Mouse (Mus musculus) ES-E14 (cell line): ENCODE measurements around the gene Sirt4. TPM values are rescaled to one million over a fixed set of nuclear protein-coding genes. Genes with fewer than 3 reads are reported as not detected.
"Not testable (repeated sequence)": the region's sequence is repeated elsewhere in the genome, so short reads cannot be mapped to it uniquely, and the experiment has no call there.

Experiments used
- DNase-seq: peaks from one replicate; pipeline ENCODE4 v3.0.0-alpha.2; 2013; ENCODE audit warnings: low read depth, low spot score
- H3K27ac ChIP-seq: 2 replicates; pipeline ENCODE4 v1.5.1; 2012; ENCODE audit warnings: low read depth, mild to moderate bottlenecking, low read length, moderate library complexity, mixed read lengths; ENCODE audit not compliant: poor library complexity, insufficient read depth, severe bottlenecking
- H3K36me3 ChIP-seq: 2 replicates; pipeline ENCODE4 v1.6.1; 2012; ENCODE audit warnings: mild to moderate bottlenecking, low read length, moderate library complexity, mixed read lengths; ENCODE audit not compliant: control insufficient read depth, poor library complexity, insufficient read depth, severe bottlenecking
- H3K4me1 ChIP-seq, 2 experiments: fragments of 150-350 bp in 1 of 2; sonication (generic) in 1 of 2; 2 replicates each; pipeline ENCODE4 v1.6.1; 2012; ENCODE audit warnings: low read length in 2 of 2, mild to moderate bottlenecking in 1 of 2, mixed read lengths in 1 of 2; ENCODE audit not compliant: control insufficient read depth in 2 of 2, insufficient read depth in 2 of 2, poor library complexity in 1 of 2
- H3K4me3 ChIP-seq, 2 experiments: fragments of 150-350 bp in 1 of 2; sonication (generic) in 1 of 2; 2 replicates each; pipeline ENCODE4 v1.5.1; 2012; ENCODE audit warnings: low read length in 2 of 2, low read depth in 1 of 2, mild to moderate bottlenecking in 1 of 2, mixed read lengths in 1 of 2; ENCODE audit not compliant: insufficient read depth in 1 of 2, poor library complexity in 1 of 2, severe bottlenecking in 1 of 2
- H3K9ac ChIP-seq: 2 replicates; pipeline ENCODE4 v1.6.1; 2012; ENCODE audit warnings: low read depth, mild to moderate bottlenecking, low read length, mixed read lengths; ENCODE audit not compliant: poor library complexity, insufficient read depth, severe bottlenecking
- H3K9me3 ChIP-seq: fragments of 150-350 bp; sonication (generic); 2 replicates; pipeline ENCODE4 v1.6.1; 2012; ENCODE audit warnings: low read depth, mild to moderate bottlenecking, low read length; ENCODE audit not compliant: control insufficient read depth, insufficient read depth
- CHD2 ChIP-seq: IDR thresholded peaks from 2 replicates; pipeline ENCODE4 v1.6.1; 2014; ENCODE audit warnings: mild to moderate bottlenecking, low read depth, low read length, inconsistent platforms
- HCFC1 ChIP-seq: IDR thresholded peaks from 2 replicates; pipeline ENCODE4 v1.6.1; 2012; ENCODE audit warnings: low read length, inconsistent platforms, borderline replicate concordance; ENCODE audit not compliant: insufficient read depth
- MAFK ChIP-seq: IDR thresholded peaks from 2 replicates; pipeline ENCODE4 v1.6.1; 2014; ENCODE audit warnings: mild to moderate bottlenecking, low read depth, low read length, inconsistent platforms; ENCODE audit not compliant: insufficient read depth
- ZC3H11A ChIP-seq: IDR thresholded peaks from 2 replicates; pipeline ENCODE4 v1.6.1; 2012; ENCODE audit warnings: low read depth, mild to moderate bottlenecking, inconsistent platforms, low read length, borderline replicate concordance
- ZNF384 ChIP-seq: IDR thresholded peaks from 2 replicates; pipeline ENCODE4 v1.6.1; 2012; ENCODE audit warnings: low read depth, low read length, inconsistent platforms
- in situ Hi-C, 2 experiments: fragments of 600-800 bp; cut with MboI; formaldehyde crosslinking; loops; one replicate each; pipeline ENCODE4 v1.15.1; 2025; ENCODE audit warnings: low sequenced_read_pairs in 2 of 2, inconsistent platforms in 1 of 2; ENCODE audit not compliant: unreplicated experiment in 2 of 2
- total RNA-seq: library from RNA; depleted of rRNA; stranded (reverse); fragments of 300-350 nt; gene quantifications from 2 replicates; pipeline ENCODE4 v1.2.3, GENCODE M21; 2012

Sirt4 gene
- total RNA-seq, 1 experiment, result 15.3 TPM

- no peak for TF ChIP-seq HCFC1
- no peak for TF ChIP-seq ZNF384
- no peak for TF ChIP-seq ZC3H11A
- TF ChIP-seq MAFK, result no peak
- no peak for TF ChIP-seq CHD2
- H3K9ac ChIP-seq, result peak overlapping the region; percentile 34; the same call in 1 of the 2 replicates
- H3K27ac ChIP-seq, result peak overlapping the region; percentile 9; the same call in 1 of the 2 replicates
- in situ Hi-C loops, result no loop called here
- H3K4me3 ChIP-seq, result no peak overlapping the region
- no peaks in the 10 kb centered on the region for H3K9me3 ChIP-seq
- H3K4me1 ChIP-seq, result peaks cover 0 to 8% of the 10 kb centered on the region in 2 experiments; a peak in 2 of 4 replicates
- H3K36me3 ChIP-seq, result no peaks in the 10 kb centered on the region
- DNase-seq, result no peak
These were observed 14.0 kb upstream of the Sirt4 start for GRCm38 (mm10) chr5:115498307-115499240.

- in situ Hi-C loops, result no loop called here
- no peak overlapping the region for H3K4me3 ChIP-seq
These were observed 12.5 kb upstream of the Sirt4 start for GRCm38 (mm10) chr5:115497033-115497432.

GRCm38 (mm10) chr5:115495618-115496017, 11.1 kb upstream of the Sirt4 start:
- H3K36me3 ChIP-seq, H3K9ac ChIP-seq, DNase-seq, H3K9me3 ChIP-seq, H3K4me3 ChIP-seq, H3K27ac ChIP-seq, in situ Hi-C loops: not testable (repeated sequence)
- TF ChIP-seq ZNF384, result peak; percentile 67; the same call in 1 of the 2 replicates
- peaks cover 0 to 10% of the 10 kb centered on the region in 2 experiments; a peak in 2 of 4 replicates for H3K4me1 ChIP-seq

More at GRCm38 (mm10) chr5:115497033-115497432, 12.5 kb upstream of the Sirt4 start:
- H3K9ac ChIP-seq, result no peak overlapping the region
- H3K4me1 ChIP-seq, result peaks cover 0 to 10% of the 10 kb centered on the region in 2 experiments; a peak in 2 of 4 replicates
- no peak for TF ChIP-seq HCFC1
- no peak for TF ChIP-seq ZC3H11A
- TF ChIP-seq CHD2, result no peak
- peak; percentile 62; the same call in 1 of the 2 replicates for TF ChIP-seq MAFK
- TF ChIP-seq ZNF384, result no peak
- no peaks in the 10 kb centered on the region for H3K9me3 ChIP-seq
- H3K36me3 ChIP-seq, result no peaks in the 10 kb centered on the region
- DNase-seq, result no peak
- no peak overlapping the region; the same call in 1 of the 2 replicates for H3K27ac ChIP-seq

- Histone ChIP-seq H3K27ac (no peak overlapping the region), H3K9ac (no peak overlapping the region), H3K4me3 (no peak overlapping the region), H3K9me3 (no peaks in the 10 kb centered on the region), H3K36me3 (no peaks in the 10 kb centered on the region), H3K4me1 (peaks cover 0 to 14% of the 10 kb centered on the region in 2 experiments; a peak in 2 of 4 replicates)
- DNase-seq, result no peak
- in situ Hi-C loops, result no loop called here
- no peak for TF ChIP-seq ZNF384
- TF ChIP-seq MAFK, result no peak
- TF ChIP-seq ZC3H11A, result no peak
- TF ChIP-seq HCFC1, result no peak
- no peak for TF ChIP-seq CHD2
These were observed 8.9 kb upstream of the Sirt4 start for GRCm38 (mm10) chr5:115493441-115493840.
